Mouse (Mus musculus) CD4-positive, CD25-positive, alpha-beta regulatory T cell (primary cell): ENCODE measurements around the gene Rpp40. TPM values are rescaled to one million over a fixed set of nuclear protein-coding genes. Genes with fewer than 3 reads are reported as not detected.

Source experiments
- polyA plus RNA-seq: library from polyadenylated mRNA; unstranded; fragments of 100-300 nt; shearing (Covaris generic); gene quantifications from one replicate; pipeline ENCODE4 v1.2.1, GENCODE M21; 2017

Rpp40 gene
- polyA plus RNA-seq, result 14.0 TPM

DNA sequence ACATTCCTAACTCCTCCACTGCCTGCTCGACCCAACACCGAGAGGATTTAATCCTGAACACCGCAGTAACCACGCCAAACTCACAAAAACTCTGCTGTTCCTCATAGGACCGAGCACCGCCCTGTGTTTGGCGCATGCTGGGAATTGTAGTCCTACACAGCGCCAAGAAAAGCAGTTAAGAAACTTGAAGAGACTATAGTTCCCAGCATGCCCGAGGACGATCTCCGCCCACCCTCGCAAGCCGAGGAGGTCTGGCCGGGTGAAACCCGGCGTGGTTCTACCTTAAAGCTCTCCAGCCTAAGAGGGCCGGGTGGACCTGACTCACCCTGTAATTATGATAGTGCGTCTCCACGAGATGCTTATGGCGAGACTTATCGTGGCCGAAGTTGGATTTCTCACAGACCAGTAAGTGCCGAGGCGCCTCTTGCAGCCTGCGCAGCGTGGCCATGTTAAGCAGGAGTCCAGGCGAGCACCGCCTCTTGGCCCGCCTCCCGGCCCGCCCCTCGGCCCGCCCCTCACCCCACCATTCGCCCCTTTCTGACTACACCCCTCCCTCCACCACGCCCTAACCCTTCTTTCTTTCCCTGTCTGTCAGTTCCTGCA lies at the start of gene Rpp40:
Gene Rpp40 (minus strand): TSS at position 481 of the 603 bp plus-strand sequence.

Other genes with a start within 250 kb of the Rpp40 start
- 18.8 TPM for gene Cdyl, start 246.5 kb downstream of the Rpp40 start, polyA plus RNA-seq
- not detected for gene Ppp1r3g, start 52.5 kb upstream of the Rpp40 start, polyA plus RNA-seq
- gene Fars2, start 211.1 kb upstream of the Rpp40 start, polyA plus RNA-seq, result 35.3 TPM
- 11.1 TPM for gene Lyrm4, start 211.2 kb upstream of the Rpp40 start, polyA plus RNA-seq